Mouse (Mus musculus): ENCODE measurements around the gene Gnl1.
"Not testable (repeated sequence)": the region's sequence is repeated elsewhere in the genome, so short reads cannot be mapped to it uniquely, and the experiment has no call there.

The Gnl1 gene

DNA sequence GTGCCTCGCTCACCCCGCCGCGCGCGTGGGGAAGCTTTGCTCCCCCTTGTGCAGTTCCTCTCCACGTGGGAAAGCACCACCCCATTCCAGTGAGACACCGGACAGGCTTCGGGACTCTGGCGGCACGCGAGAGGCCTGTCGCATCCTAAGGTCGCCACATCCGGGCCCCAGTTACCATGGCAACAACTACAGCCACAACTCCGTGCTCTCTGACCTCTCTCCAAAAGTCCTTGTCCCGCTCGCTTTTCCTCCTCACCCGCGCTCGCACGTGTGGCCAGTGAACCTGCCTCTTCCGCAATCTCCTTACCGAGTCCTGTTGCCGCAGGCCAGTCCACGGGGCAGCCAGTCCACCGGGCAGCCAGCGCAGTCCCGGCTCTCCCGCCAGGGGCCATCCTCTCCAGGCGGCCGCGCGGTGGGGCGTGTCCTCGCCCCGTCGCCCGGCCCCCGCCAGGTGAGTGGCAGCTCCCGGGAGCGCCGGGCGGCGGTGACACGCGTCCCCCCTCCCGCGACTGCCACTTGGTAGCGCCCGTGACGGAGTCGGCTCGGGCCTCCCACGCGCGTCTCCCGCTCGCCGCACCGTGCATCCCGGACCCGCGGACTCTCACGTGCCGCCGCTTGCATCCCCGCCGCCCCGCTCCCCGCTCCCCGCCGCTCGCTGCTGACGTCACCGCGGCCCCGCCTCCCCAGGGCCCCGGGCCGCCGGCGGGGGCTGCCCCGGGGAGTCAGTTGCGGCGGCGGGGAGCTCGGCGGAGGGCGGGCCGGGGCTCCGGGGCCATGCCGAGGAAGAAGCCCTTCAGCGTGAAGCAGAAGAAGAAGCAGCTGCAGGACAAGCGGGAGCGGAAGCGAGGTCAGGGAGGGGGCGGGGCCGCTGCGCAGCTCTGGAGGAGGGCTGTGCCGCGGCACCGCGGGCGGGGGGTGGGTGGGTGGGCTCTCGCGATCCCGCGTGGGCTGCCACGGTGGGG lies at the start of gene Gnl1, which contains the start of gene Prr3:
Gnl1 (plus strand) TSS at position 451 of the 962 bp plus-strand sequence.
Prr3 (minus strand) TSS at position 836 of the 962 bp plus-strand sequence.
- peak; percentile 88 for DNase-seq (ENCODE audit: low read depth, low spot score)

DNA sequence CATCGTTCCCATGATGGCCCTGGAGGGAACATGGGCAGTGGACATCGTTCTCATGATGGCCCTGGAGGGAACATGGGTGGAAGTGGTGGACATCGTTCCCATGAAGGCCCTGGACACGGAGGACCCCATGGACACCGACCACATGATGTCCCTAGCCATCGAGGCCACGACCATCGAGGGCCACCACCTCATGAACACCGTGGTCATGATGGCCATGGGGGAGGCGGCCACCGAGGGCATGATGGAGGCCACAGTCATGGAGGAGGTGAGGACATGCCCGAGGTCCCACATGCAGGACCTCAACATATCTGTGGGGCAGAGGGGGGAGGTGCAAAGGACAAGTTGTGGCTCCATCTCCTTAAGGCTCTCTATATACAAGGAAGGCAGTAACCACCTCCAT lies 49.0 kb upstream of the Gnl1 start:
- DNase-seq (ENCODE audit: low read depth, low spot score), result no peak

DNA sequence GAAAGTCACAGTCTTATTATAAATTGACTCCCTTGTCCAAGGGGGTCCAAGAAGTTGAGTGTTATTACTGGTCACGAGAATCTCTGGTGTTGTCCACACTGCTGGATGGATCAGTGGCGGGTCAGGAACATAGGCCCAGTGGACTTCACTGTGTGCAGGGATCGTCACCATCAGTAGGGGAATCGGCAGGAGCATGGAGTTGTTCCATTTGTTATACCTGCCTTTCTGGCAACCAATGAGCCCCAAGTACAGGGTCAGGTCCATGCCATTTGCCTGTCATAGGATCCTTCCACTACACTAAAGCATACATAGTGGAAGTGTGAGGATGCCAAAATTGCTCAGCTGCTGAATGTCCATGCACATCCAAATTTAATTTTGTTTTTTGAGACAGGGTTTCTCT lies 47.0 kb upstream of the Gnl1 start:
- no peak for DNase-seq (ENCODE audit: low read depth, low spot score)

GRCm38 (mm10) chr17:35935763-35936162 lies 43.9 kb upstream of the Gnl1 start:
- DNase-seq (ENCODE audit: low read depth, low spot score), result not testable (repeated sequence)

DNA sequence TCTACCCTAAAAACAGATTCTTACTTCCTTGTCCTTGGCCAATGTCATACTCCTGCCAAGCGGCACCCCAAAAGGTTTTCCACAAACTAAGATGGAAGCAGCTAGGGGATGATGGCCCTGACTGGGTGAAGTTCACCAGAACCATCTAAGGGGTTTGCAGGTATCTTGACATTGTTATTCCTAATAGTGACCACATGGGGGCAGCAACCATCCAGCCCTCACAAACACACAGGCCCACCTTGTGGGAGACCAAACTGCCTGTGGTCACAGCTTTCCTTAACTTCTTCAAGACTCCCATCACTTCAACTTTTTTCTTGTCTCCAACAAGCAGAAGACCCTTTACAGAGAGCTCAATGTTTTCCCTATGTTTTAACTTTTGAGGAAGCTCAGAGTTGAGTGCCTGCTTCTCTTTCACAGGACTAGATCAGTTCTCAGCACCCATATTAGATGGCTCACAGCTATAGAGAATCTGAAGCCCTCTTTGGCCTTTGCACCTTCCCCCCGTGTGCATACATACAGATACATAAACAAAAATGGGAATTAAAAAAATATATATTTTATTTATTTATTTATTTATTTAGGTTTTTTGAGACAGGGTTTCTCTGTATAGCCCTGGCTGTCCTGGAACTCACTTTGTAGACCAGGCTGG lies 41.8 kb upstream of the Gnl1 start:
- peak; percentile 53 for DNase-seq (ENCODE audit: low read depth, low spot score)

GRCm38 (mm10) chr17:35939108-35939507 lies 40.5 kb upstream of the Gnl1 start:
- no peak for DNase-seq (ENCODE audit: low read depth, low spot score)

GRCm38 (mm10) chr17:35939941-35940340 lies 39.7 kb upstream of the Gnl1 start:
- no peak for DNase-seq (ENCODE audit: low read depth, low spot score)

- DNase-seq (ENCODE audit: low read depth, low spot score), result not testable (repeated sequence)
Observed at GRCm38 (mm10) chr17:35950946-35951345, 28.7 kb upstream of the Gnl1 start.

DNA sequence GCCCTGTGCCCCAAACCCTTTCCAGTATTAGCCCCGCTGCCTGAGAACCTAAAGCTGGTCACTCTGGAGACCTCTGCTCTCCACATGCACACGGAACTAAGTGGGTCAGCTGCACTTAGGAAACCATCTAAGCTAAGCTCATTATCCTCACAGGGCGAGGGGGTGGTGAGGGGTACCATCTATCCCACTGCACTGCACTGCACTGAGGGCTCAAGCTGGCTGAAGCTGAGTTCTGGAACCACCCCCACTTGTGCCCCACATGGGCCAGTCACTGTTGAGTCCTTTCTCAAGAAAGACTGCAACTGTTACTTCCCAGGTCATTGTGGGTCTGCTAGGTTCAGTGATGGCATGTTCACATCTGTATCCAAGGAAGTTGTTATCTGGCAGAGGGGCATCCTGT lies 27.1 kb upstream of the Gnl1 start:
- not testable (repeated sequence) for DNase-seq (ENCODE audit: low read depth, low spot score)

DNA sequence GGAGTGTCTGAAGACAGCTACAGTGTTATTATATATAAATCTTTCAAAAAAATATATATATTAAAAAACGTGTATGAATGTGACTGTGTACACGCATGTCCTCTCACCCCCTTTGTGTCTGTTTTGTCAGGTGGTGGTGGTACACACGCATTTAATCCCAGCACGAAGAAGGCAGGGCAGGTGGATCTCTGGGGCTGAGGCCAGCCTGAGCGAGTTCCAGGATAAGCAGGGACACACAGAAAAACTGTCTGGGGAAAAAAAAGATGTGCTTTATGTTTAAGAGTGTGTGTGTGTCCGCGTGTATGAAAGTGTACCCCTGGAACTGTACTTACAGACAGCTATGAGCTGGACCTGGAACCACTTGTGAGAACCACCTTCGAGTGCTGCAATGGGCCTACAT lies 25.0 kb upstream of the Gnl1 start:
- DNase-seq (ENCODE audit: low read depth, low spot score), result no peak

- DNase-seq (ENCODE audit: low read depth, low spot score), result no peak
Observed at GRCm38 (mm10) chr17:35958533-35959223, 21.0 kb upstream of the Gnl1 start.

- DNase-seq (ENCODE audit: low read depth, low spot score), result no peak
Observed at GRCm38 (mm10) chr17:35963279-35963678, 16.4 kb upstream of the Gnl1 start.

GRCm38 (mm10) chr17:35967621-35968020 lies 12.0 kb upstream of the Gnl1 start:
- DNase-seq (ENCODE audit: low read depth, low spot score), result no peak

GRCm38 (mm10) chr17:35969418-35970389 lies 9.9 kb upstream of the Gnl1 start, which contains the start of gene Abcf1:
TSS of gene Abcf1 (minus strand) at chr17:35969761.
- peak; percentile 94 for DNase-seq (ENCODE audit: low read depth, low spot score)

DNA sequence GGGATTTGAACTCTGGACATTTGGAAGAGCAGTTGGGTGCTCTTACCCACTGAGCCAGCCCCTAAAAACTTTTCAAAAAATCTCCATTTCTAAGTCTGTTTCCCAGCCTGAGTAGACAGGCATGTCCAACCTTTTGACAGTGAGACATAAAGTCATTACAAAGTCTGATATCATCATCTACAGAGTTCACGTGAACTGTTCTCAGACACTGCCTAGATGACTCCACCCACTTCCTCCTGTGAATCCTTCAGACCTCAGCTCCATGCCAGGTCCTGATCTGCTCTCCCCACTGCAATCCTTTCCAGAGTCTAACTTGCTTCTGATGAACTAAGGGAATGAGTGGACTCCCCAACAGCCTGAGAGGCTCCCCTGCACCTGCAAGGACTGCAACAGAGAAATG lies 7.5 kb upstream of the Gnl1 start:
- DNase-seq (ENCODE audit: low read depth, low spot score), result no peak

GRCm38 (mm10) chr17:35978811-35979400 lies 745 bp upstream of the Gnl1 start:
- DNase-seq (ENCODE audit: low read depth, low spot score), result peak; percentile 77

- no peak for DNase-seq (ENCODE audit: low read depth, low spot score)
Observed at GRCm38 (mm10) chr17:35980363-35980754, 708 bp downstream of the Gnl1 start.

DNA sequence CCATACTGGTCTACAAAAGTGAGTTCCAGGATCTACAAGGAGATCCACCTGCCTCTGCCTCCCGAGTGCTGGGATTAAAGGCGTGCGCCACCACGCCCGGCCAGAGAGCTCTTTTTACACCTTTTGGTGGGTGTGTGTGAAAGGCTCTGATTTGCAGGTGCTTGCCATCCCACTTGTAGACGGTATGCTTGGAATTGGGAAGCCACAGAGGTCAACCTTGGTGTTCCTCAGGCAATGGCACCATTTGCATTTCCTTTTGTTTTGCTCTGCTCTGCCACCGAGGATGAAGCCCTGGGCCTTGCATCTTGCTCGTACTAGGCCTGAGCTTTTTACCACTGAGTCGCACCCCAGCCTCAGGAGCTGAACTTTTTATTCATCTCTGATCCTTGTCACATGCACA lies 2.1 kb downstream of the Gnl1 start:
- no peak for DNase-seq (ENCODE audit: low read depth, low spot score)

- DNase-seq (ENCODE audit: low read depth, low spot score), result no peak
Observed at GRCm38 (mm10) chr17:35991781-35992180, 12.1 kb downstream of the Gnl1 start.

- DNase-seq (ENCODE audit: low read depth, low spot score), result peak; percentile 73
Observed at GRCm38 (mm10) chr17:35993675-35994074, 14.0 kb downstream of the Gnl1 start.

Data from embryo, embryonic 11.5 days (tissue).